Mouse (Mus musculus): Measurements from ENCODE around the gene Pnmal2. TPM values are rescaled to one million over a fixed set of nuclear protein-coding genes. Genes with fewer than 3 reads are reported as not detected.

Pnmal2 gene
- total and polyA plus RNA-seq, 3 experiments, result 0.07 TPM; not detected in 2

DNA sequence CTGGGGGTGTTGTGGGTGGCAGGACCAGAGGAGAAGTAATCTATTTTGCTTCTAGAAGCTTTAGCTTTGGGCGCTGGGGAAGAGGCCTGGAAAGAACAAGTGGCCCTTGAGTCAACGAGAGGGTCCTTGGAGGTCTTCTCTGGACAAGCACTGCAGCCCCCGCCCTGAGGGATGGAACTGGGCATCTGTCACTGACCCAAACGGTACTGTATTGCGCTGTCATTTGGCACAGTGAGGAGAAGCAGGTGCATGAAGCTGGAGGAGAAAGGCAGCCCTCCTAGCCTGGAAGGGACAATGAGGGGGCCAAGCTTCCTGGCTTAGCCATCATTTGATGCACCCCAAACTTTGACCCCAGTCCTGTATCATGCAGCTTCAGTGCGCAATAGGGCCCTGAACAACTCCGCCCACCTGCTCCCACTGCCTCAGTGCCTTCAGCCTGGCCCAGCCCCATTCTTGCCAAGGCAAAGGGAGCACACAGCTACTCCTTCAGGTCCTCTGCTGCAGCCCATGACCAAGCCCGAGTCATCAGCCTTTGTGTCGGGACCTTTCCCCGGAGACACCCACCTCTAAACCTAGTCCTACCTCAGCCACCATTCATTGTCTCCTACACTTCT, 22.0 kb upstream of the Pnmal2 start:
- H3K9me3 ChIP-seq (replicated peaks; ENCODE audit: insufficient read depth, low read length), result no peaks in the 10 kb centered on the region
- peaks cover 43% of the 10 kb centered on the region for H3K79me2 ChIP-seq (ENCODE audit: control insufficient read depth, insufficient read depth, low read length, poor library complexity)
- H3K27me3 ChIP-seq (ENCODE audit: control insufficient read depth in 1 of 2, insufficient read depth in 2 of 2, low read length in 2 of 2), result no peaks in the 10 kb centered on the region
- peak; percentile 60 for DNase-seq (ENCODE audit: low read depth, low spot score)
- peaks cover 0 to 13% of the 10 kb centered on the region in 2 experiments; a peak in 2 of 4 replicates for H3K36me3 ChIP-seq (ENCODE audit: control insufficient read depth in 1 of 2, insufficient read depth in 2 of 2, low read length in 2 of 2)
- H3K9ac ChIP-seq (ENCODE audit: control insufficient read depth, low read depth, low read length, poor library complexity, severe bottlenecking), result peak overlapping the region; percentile 95
- no peak overlapping the region for H3K27ac ChIP-seq (ENCODE audit: control insufficient read depth, low read depth, low read length)
- H3K4me1 ChIP-seq (ENCODE audit: control insufficient read depth in 1 of 2, insufficient read depth in 2 of 2, low read length in 2 of 2), result peaks cover 0 to 13% of the 10 kb centered on the region in 2 experiments; a peak in 3 of 4 replicates
- peak in 1 of 2 experiments; percentile 14; a peak in 2 of 4 replicates for TF ChIP-seq POLR2A (IDR thresholded peaks at IDR 0.05; ENCODE audit: control insufficient read depth in 1 of 2, insufficient read depth in 1 of 2, low read depth in 1 of 2, low read length in 2 of 2, poor library complexity in 1 of 2)
- TF ChIP-seq ZMIZ1 (IDR thresholded peaks at IDR 0.05; ENCODE audit: low read depth, low read length), result no peak
- peak overlapping the region; percentile 84 to 96 for H3K4me3 ChIP-seq (ENCODE audit: control insufficient read depth in 1 of 2, insufficient read depth in 1 of 2, low read depth in 2 of 2, low read length in 2 of 2)

- Histone ChIP-seq H3K9me3 (replicated peaks; ENCODE audit: insufficient read depth, low read length) (no peaks in the 10 kb centered on the region), H3K27ac (ENCODE audit: control insufficient read depth, low read depth, low read length) (peak overlapping the region; percentile 82), H3K27me3 (ENCODE audit: control insufficient read depth in 1 of 2, insufficient read depth in 2 of 2, low read length in 2 of 2) (no peaks in the 10 kb centered on the region), H3K4me1 (ENCODE audit: control insufficient read depth in 1 of 2, insufficient read depth in 2 of 2, low read length in 2 of 2) (peaks cover 0 to 13% of the 10 kb centered on the region in 2 experiments; a peak in 3 of 4 replicates), H3K79me2 (ENCODE audit: control insufficient read depth, insufficient read depth, low read length, poor library complexity) (peaks cover 43% of the 10 kb centered on the region), H3K36me3 (ENCODE audit: control insufficient read depth in 1 of 2, insufficient read depth in 2 of 2, low read length in 2 of 2) (peaks cover 0 to 13% of the 10 kb centered on the region in 2 experiments; a peak in 2 of 4 replicates), H3K9ac (ENCODE audit: control insufficient read depth, low read depth, low read length, poor library complexity, severe bottlenecking) (peak overlapping the region; percentile 95), H3K4me3 (ENCODE audit: control insufficient read depth in 1 of 2, insufficient read depth in 1 of 2, low read depth in 2 of 2, low read length in 2 of 2) (peak overlapping the region; percentile 84 to 96)
- peak; percentile 37 for DNase-seq (ENCODE audit: low read depth, low spot score)
- TF ChIP-seq POLR2A (IDR thresholded peaks at IDR 0.05; ENCODE audit: control insufficient read depth in 1 of 2, insufficient read depth in 1 of 2, low read depth in 1 of 2, low read length in 2 of 2, poor library complexity in 1 of 2), result peak; percentile 73 to 77; a peak in 2 of 4 replicates
- no peak for TF ChIP-seq POLR2AphosphoS5 (IDR thresholded peaks at IDR 0.05; ENCODE audit: borderline replicate concordance, low read depth, low read length)
- peak; percentile 98 for TF ChIP-seq MYB (IDR thresholded peaks at IDR 0.05; ENCODE audit: low read depth, low read length)
- no peak for TF ChIP-seq ELF1 (IDR thresholded peaks at IDR 0.05; ENCODE audit: low read depth, low read length)
- peak; percentile 85 for TF ChIP-seq NELFE (IDR thresholded peaks at IDR 0.05; ENCODE audit: low read depth, low read length)
- TF ChIP-seq POLR2AphosphoS2 (IDR thresholded peaks at IDR 0.05; ENCODE audit: low read length), result peak; percentile 63; the same call in 1 of the 2 replicates
- TF ChIP-seq CHD1 (IDR thresholded peaks at IDR 0.05; ENCODE audit: low read depth, low read length), result no peak; the same call in 1 of the 2 replicates
- no peak for TF ChIP-seq TBP (IDR thresholded peaks at IDR 0.05; ENCODE audit: low read depth, low read length)
- peak; percentile 59; the same call in 1 of the 2 replicates for TF ChIP-seq ZMIZ1 (IDR thresholded peaks at IDR 0.05; ENCODE audit: low read depth, low read length)
Observed at GRCm38 (mm10) chr7:16923283-16924036, 21.0 kb upstream of the Pnmal2 start.
